Mouse (Mus musculus) duodenum, adult 2 months (tissue): ENCODE results near the gene Grwd1. TPM values are rescaled to one million over a fixed set of nuclear protein-coding genes. Genes with fewer than 3 reads are reported as not detected.

Experiments used
- polyA plus RNA-seq: library from polyadenylated mRNA; depleted of rRNA; stranded (reverse); fragments of >200 nt; gene quantifications from 2 replicates; pipeline ENCODE4 v1.2.3, GENCODE M21; 2012; ENCODE audit warnings: low replicate concordance; rRNA removed

Gene Grwd1
- 12.1 and 13.8 TPM in 2 replicates for polyA plus RNA-seq

GRCm38 (mm10) chr7:45830427-45831127 lies at the start of gene Grwd1:
TSS of gene Grwd1 (minus strand) at chr7:45830944.

GRCm38 (mm10) chr7:45878278-45878677 lies 47.5 kb upstream of the Grwd1 start, which contains the start of gene Grin2d:
TSS of gene Grin2d (minus strand) at chr7:45878378.

GRCm38 (mm10) chr7:45872624-45873023 lies 41.9 kb upstream of the Grwd1 start, which contains the start of gene Kdelr1:
TSS of gene Kdelr1 (plus strand) at chr7:45872772.

DNA sequence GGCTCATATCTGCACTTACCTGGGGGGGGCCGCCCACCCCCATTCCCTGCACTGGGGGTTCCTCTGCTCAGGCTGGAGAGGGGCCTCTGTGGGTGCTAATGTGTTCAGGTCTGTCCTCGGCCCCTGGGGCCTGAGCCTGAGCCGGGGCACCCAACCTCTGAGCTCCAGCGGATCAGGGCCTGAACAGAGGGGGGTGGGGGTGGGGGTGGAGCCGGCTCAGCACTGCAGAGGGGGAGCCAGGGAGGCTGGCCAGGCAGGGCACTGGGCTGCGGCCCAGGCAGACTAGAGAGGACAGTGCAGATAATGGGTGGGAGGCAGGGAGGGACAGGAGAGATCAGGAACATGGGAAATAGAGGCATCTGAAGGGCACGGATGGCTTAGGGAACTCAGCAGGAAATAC lies 6.1 kb downstream of the Grwd1 start, which contains the start of gene Kcnj14:
TSS of gene Kcnj14 (minus strand) at position 185 of the 400 bp plus-strand sequence.

DNA sequence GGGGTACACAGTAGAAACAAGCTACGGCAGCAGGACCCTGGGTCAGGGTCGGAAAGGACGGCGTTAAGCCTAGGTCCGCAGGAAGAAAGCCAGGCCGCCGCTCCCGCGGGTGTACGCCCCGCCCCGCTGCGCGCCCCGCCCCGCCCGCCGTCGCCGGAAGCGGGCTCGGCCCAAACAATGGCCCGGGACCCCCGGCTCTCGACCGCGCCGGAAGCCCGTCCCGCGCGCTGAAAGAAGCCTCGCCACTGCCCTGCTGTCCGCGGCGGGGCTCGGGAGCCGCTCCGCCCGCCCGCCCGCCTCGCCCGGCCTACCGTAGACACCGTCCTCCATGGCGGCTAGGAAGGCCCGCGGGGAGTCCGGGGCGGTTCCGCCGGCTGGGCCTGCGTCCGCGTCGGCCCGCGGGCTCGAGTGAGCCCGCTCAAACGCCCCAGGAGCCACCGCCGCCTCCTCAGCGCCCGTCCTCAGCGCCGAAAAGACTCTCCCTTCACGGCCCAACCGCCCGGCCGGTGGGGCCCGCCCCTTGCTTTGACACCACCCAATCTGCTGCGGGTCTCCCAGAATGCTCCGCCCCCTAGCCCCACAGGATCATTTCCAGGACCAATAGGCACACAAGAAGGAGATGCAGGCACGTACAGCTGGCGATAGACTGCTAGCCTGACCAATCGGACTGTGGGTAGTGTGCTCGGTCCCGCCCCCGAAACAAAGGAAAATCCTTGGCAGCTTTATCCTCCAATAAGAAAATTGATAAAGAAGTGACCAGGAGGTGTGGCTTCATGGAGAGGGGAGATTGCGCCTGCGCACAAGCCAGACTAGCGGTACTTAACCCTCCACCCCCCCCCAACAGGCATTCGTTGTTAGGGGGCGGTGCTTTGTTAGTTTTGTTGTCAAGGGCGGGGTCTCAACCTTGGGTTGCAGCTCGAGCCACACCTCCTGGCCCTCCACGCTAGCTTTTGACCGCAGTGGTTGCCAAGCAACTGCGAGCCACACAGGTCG lies 16.7 kb downstream of the Grwd1 start, which contains the start of gene Cyth2:
TSS of gene Cyth2 (minus strand) at position 795 of the 993 bp plus-strand sequence.

GRCm38 (mm10) chr7:45784524-45785372 lies 46.0 kb downstream of the Grwd1 start, which contains the start of gene Sult2b1:
TSS of gene Sult2b1 (minus strand) at chr7:45784669.

GRCm38 (mm10) chr7:45783511-45784091 lies 47.1 kb downstream of the Grwd1 start, which contains the start of gene Lmtk3:
TSS of gene Lmtk3 (plus strand) at chr7:45783738.

Other genes starting within 250 kb of the Grwd1 start
- gene Fgf21, start 215.5 kb downstream of the Grwd1 start, polyA plus RNA-seq, result 2.2 TPM in 1 of 2 replicates, not detected in the other
- gene Fut1, start 213.7 kb downstream of the Grwd1 start, polyA plus RNA-seq, result 0.47 and 1.1 TPM in 2 replicates
- gene Izumo1, start 209.1 kb downstream of the Grwd1 start, polyA plus RNA-seq, result 0.25 and 0.43 TPM in 2 replicates
- 8.4 and 11.8 TPM in 2 replicates for gene Rasip1, start 203.5 kb downstream of the Grwd1 start, polyA plus RNA-seq
- gene Mamstr, start 191.0 kb downstream of the Grwd1 start, polyA plus RNA-seq, result 1.1 and 2.0 TPM in 2 replicates
- 0.25 and 20.6 TPM in 2 replicates for gene Fut2, start 164.6 kb downstream of the Grwd1 start, polyA plus RNA-seq
- 0.15 and 0.25 TPM in 2 replicates for gene Ntn5, start 146.9 kb downstream of the Grwd1 start, polyA plus RNA-seq
- 0.08 and 0.23 TPM in 2 replicates for gene Sec1, start 136.5 kb downstream of the Grwd1 start, polyA plus RNA-seq
- 1.8 and 5.9 TPM in 2 replicates for gene Car11, start 131.1 kb downstream of the Grwd1 start, polyA plus RNA-seq
- gene Dbp, start 125.9 kb downstream of the Grwd1 start, polyA plus RNA-seq, result 13.9 and 52.0 TPM in 2 replicates
- 1,256 and 1,945 TPM in 2 replicates for gene Rpl18, start 115.5 kb downstream of the Grwd1 start, polyA plus RNA-seq
- gene Sphk2, start 112.9 kb downstream of the Grwd1 start, polyA plus RNA-seq, result 176 and 286 TPM in 2 replicates
- gene Fam83e, start 109.7 kb downstream of the Grwd1 start, polyA plus RNA-seq, result 97.0 and 162 TPM in 2 replicates
- 0.63 TPM in 1 of 2 replicates, not detected in the other for gene Spaca4, start 105.1 kb downstream of the Grwd1 start, polyA plus RNA-seq
- 1.4 and 5.4 TPM in 2 replicates for gene Lmtk3, start 47.2 kb downstream of the Grwd1 start, polyA plus RNA-seq
- gene Sult2b1, start 46.3 kb downstream of the Grwd1 start, polyA plus RNA-seq, result 111 and 403 TPM in 2 replicates
- gene Cyth2, start 16.4 kb downstream of the Grwd1 start, polyA plus RNA-seq, result 68.2 and 124 TPM in 2 replicates
- 0.08 TPM in 2 replicates for gene Kcnj14, start 6.2 kb downstream of the Grwd1 start, polyA plus RNA-seq
- 305 and 397 TPM in 2 replicates for gene Kdelr1, start 41.8 kb upstream of the Grwd1 start, polyA plus RNA-seq
- 9.6 and 14.4 TPM in 2 replicates for gene Grin2d, start 47.4 kb upstream of the Grwd1 start, polyA plus RNA-seq
- gene Syngr4, start 65.8 kb upstream of the Grwd1 start, polyA plus RNA-seq, result 0.14 and 0.53 TPM in 2 replicates
- gene Tmem143, start 66.0 kb upstream of the Grwd1 start, polyA plus RNA-seq, result 73.2 and 97.3 TPM in 2 replicates
- gene Emp3, start 90.5 kb upstream of the Grwd1 start, polyA plus RNA-seq, result 61.3 and 62.2 TPM in 2 replicates
- 10.6 and 24.0 TPM in 2 replicates for gene Ccdc114, start 93.1 kb upstream of the Grwd1 start, polyA plus RNA-seq
- gene Abcc6, start 199.4 kb upstream of the Grwd1 start, polyA plus RNA-seq, result 11.8 and 26.8 TPM in 2 replicates
- 46.2 and 54.6 TPM in 2 replicates for gene Nomo1, start 202.8 kb upstream of the Grwd1 start, polyA plus RNA-seq